In the genomic region with DNA sequence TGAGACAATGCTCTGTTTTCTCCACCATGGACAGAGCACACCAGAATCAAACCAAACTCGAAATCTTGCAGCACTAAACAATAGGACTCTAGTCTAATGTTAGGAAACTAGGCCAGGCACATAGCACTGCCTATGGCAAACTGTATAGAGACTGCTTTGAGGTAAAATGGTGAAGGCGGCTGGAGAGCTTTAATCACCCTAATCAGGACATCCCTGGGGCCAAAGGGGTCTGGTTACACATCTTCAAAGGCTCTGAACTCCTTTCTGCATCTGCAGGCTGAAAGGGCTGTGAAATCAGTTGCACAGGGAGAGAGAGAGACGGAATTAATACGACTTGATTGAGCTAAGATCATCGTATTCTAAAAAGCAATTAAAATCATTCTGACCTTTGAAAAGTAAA, we compare ENCODE assay signal across 39 mouse cellular contexts. TPM values are rescaled to one million over a fixed set of nuclear protein-coding genes. Genes with fewer than 3 reads are reported as not detected.
DNase-seq lines count a peak whose midpoint lies in the region; ATAC-seq and TF ChIP-seq lines count a peak whose summit lies in the region.
"Had no signal": no experiment of that assay in that cellular context is flagged by ENCODE, and none has a peak within 500 bp of the region (broad histone marks: within the 10 kb centered on the region; RNA-seq: fewer than 3 reads in every experiment).

No protein-coding gene starts in this region.

- DNase-seq in heart, adult 11 months, result peak; percentile 42
- no peak for DNase-seq in heart, adult 9 months (ENCODE audit: low spot score in 2 of 2)
- DNase-seq in embryo, embryonic 10.5 days (ENCODE audit: low spot score), result peak; percentile 21
- peak; percentile 66 for DNase-seq in embryonic facial prominence, embryonic 11.5 days (ENCODE audit: low spot score)
- no peak for DNase-seq in midbrain, postnatal 0 days (ENCODE audit: low spot score)
- no peak for DNase-seq in testis, postnatal 10 days (ENCODE audit: low spot score)
- DNase-seq in frontal cortex, postnatal 36 days (ENCODE audit: low spot score in 2 of 2), result no peak
- DNase-seq in adrenal gland, adult 2 months, result no peak
- DNase-seq: adrenal gland, adult 8-10 months; cerebellum, adult 11 months; cerebellum, adult 9-10 months; gastrocnemius, postnatal 10 days; heart, postnatal 36 days; kidney, adult 9 months; kidney, postnatal 10 days; layer of hippocampus, adult 9-11 months; liver; lung, adult 2 months; lung, postnatal 10 days; right cerebral cortex, adult 18-20 months; right cerebral cortex, postnatal 4 days had no signal

- H3K27ac ChIP-seq in embryonic facial prominence, embryonic 11.5 days (replicated peaks; ENCODE audit: low read depth, low read length), result no peak overlapping the region
- H3K27ac ChIP-seq in midbrain, postnatal 0 days (ENCODE audit: low read depth, low read length), result peak overlapping the region; percentile 19; the same call in 1 of the 2 replicates
- H3K27ac ChIP-seq: embryonic facial prominence, embryonic 13.5 days; hindbrain, embryonic 13.5 days; liver, embryonic 14.5 days; macrophage; neural tube, embryonic 15.5 days had no signal

- H3K4me1 ChIP-seq in embryonic facial prominence, embryonic 11.5 days (ENCODE audit: control insufficient read depth, insufficient read depth, low read length), result no peaks in the 10 kb centered on the region
- H3K4me1 ChIP-seq in midbrain, postnatal 0 days (ENCODE audit: insufficient read depth, low read length), result no peaks in the 10 kb centered on the region

- ATAC-seq in embryonic facial prominence, embryonic 11.5 days (replicated peaks; ENCODE audit: insufficient number of reproducible peaks, low FRiP score, low TSS enrichment, low read depth), result no peak
- 0 out of 2 replicates have a peak, but pooled peaks have one; percentile 31 for ATAC-seq in midbrain, postnatal 0 days (ENCODE audit: low FRiP score)
- ATAC-seq: CD4-positive, CD25-positive, alpha-beta regulatory T cell, adult 4 months; forebrain, embryonic 14.5 days; intestine, postnatal 0 days had no signal

- H3K4me3 ChIP-seq in embryonic facial prominence, embryonic 11.5 days (ENCODE audit: low read depth, low read length), result no peak overlapping the region
- H3K4me3 ChIP-seq in midbrain, postnatal 0 days (ENCODE audit: low read depth, low read length), result no peak overlapping the region
- H3K4me3 ChIP-seq: embryonic facial prominence, embryonic 13.5 days; hindbrain, embryonic 13.5 days; neural tube, embryonic 15.5 days had no signal

- H3K9me3 ChIP-seq in embryonic facial prominence, embryonic 11.5 days (replicated peaks; ENCODE audit: control insufficient read depth, low read length), result no peaks in the 10 kb centered on the region
- no peaks in the 10 kb centered on the region for H3K9me3 ChIP-seq in midbrain, postnatal 0 days (ENCODE audit: low read length)
- H3K9me3 ChIP-seq: embryonic facial prominence, embryonic 13.5 days; hindbrain, embryonic 13.5 days; neural tube, embryonic 15.5 days had no signal

- H3K4me2 ChIP-seq in embryonic facial prominence, embryonic 11.5 days (ENCODE audit: low read depth, low read length), result no peak overlapping the region
- no peak overlapping the region for H3K4me2 ChIP-seq in midbrain, postnatal 0 days (ENCODE audit: low read depth, low read length, poor library complexity, severe bottlenecking)
- H3K4me2 ChIP-seq: embryonic facial prominence, embryonic 13.5 days; heart, embryonic 11.5 days; hindbrain, embryonic 13.5 days; neural tube, embryonic 15.5 days had no signal

- H3K36me3 ChIP-seq in embryonic facial prominence, embryonic 11.5 days (replicated peaks; ENCODE audit: control insufficient read depth, insufficient read depth, low read depth, low read length), result no peaks in the 10 kb centered on the region
- no peaks in the 10 kb centered on the region for H3K36me3 ChIP-seq in midbrain, postnatal 0 days (ENCODE audit: insufficient read depth, low read length)
- H3K36me3 ChIP-seq: embryonic facial prominence, embryonic 13.5 days; hindbrain, embryonic 13.5 days; neural tube, embryonic 15.5 days had no signal

- no peaks in the 10 kb centered on the region for H3K27me3 ChIP-seq in embryonic facial prominence, embryonic 11.5 days (ENCODE audit: control insufficient read depth, insufficient read depth, low read length)
- H3K27me3 ChIP-seq in midbrain, postnatal 0 days (ENCODE audit: insufficient read depth, low read length), result no peaks in the 10 kb centered on the region
- H3K27me3 ChIP-seq: embryonic facial prominence, embryonic 13.5 days; hindbrain, embryonic 13.5 days; neural tube, embryonic 15.5 days had no signal

- WGBS in embryonic facial prominence, embryonic 11.5 days, result 25% methylated on average over 5 of the region's 5 CpGs
- WGBS in midbrain, postnatal 0 days, result 16% methylated on average over 5 of the region's 5 CpGs

- no peak for TF ChIP-seq CTCF in midbrain, postnatal 0 days (IDR thresholded peaks at IDR 0.05)

- no peak overlapping the region for H3K9ac ChIP-seq in embryonic facial prominence, embryonic 11.5 days (replicated peaks; ENCODE audit: low read length)
- no peak overlapping the region for H3K9ac ChIP-seq in midbrain, postnatal 0 days (replicated peaks; ENCODE audit: low read length, poor library complexity, severe bottlenecking)
- H3K9ac ChIP-seq: embryonic facial prominence, embryonic 13.5 days; hindbrain, embryonic 13.5 days; liver, embryonic 14.5 days; neural tube, embryonic 15.5 days had no signal

RNA-seq across cellular contexts. Expression of a gene that starts 16.9 kb away (rescaled TPM):
- polyA plus RNA-seq in embryonic facial prominence, embryonic 11.5 days (2014; fragmentation: Nextera tagmentation; extraction: Ambion mirVana), result not detected in 2 replicates
- total RNA-seq in midbrain, postnatal 0 days (2014; rRNA removed), result not detected in 2 replicates
- not detected in 2 replicates for polyA plus RNA-seq in midbrain, postnatal 0 days (2015; fragmentation: Nextera tagmentation; extraction: Ambion mirVana)
- not detected for total RNA-seq in adrenal gland, adult 2 months (2021)
- not detected in 2 replicates for polyA plus RNA-seq in adrenal gland, adult 2 months (2012; rRNA removed)
- total RNA-seq: adrenal gland, adult 8-10 months; adrenal gland, postnatal 4 days; gastrocnemius, postnatal 10 days; granulocyte monocyte progenitor cell, adult 5-6 weeks; heart, postnatal 36 days; left cerebral cortex, postnatal 14 days; megakaryocyte-erythroid progenitor cell, adult 5-6 weeks had no signal
- polyA plus RNA-seq: CD4-positive, CD25-positive, alpha-beta regulatory T cell, adult 4 months; embryonic facial prominence, embryonic 13.5 days; forebrain, embryonic 14.5 days; heart, embryonic 11.5 days; heart, embryonic 16.5 days; hindbrain, embryonic 13.5 days; intestine, postnatal 0 days; large intestine, adult 2 months; limb, embryonic 11.5 days; liver, embryonic 14.5 days; lung, adult 2 months; macrophage; neural tube, embryonic 15.5 days; spleen, adult 2 months; thymus, postnatal 0 days had no signal

Comparison
In these comparisons a context has a peak if more than half of its experiments do, and no peak if none do; other contexts are left out.
1. DNase-seq: peak in heart, adult 11 months (single experiment), embryo, embryonic 10.5 days (single experiment) and embryonic facial prominence, embryonic 11.5 days (single experiment); none in heart, adult 9 months (0 of 2), midbrain, postnatal 0 days (single experiment), testis, postnatal 10 days (single experiment), frontal cortex, postnatal 36 days (0 of 2) and adrenal gland, adult 2 months (single experiment).